Mouse (Mus musculus): ENCODE measurements at regions not wholly inside any gene's neighbourhood (a gene's known extent, or its start where the extent isn't known, plus 50 kb on each side); places are given as distances from the start of the nearest gene placed in this dataset.

DNA sequence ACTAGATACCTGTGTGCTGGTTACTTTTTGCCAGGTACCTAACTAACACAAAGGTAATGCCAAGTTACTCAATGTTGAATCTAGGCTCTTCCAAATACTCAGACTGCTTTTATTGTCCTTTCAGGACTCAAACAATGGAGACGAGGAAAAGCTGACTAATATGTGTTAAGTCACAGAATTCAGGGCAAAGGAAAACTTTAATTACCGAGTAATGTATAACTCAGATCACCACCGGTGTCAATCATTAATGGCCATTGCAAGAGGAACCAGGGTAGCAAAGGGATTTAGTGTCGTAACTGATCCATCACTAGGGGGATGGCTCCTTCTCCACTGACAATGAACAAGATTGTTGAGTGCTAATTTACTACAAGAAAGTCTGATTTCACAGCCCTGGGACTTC, 105.6 kb upstream of the Atp2b1 start:
- TF ChIP-seq CTCF (IDR thresholded peaks at IDR 0.05; ENCODE audit: low read depth) (no peak), EP300 (optimal IDR thresholded peaks at IDR 0.05) (no peak)
